Mouse (Mus musculus): ENCODE data around the gene Eef1akmt3.

DNA sequence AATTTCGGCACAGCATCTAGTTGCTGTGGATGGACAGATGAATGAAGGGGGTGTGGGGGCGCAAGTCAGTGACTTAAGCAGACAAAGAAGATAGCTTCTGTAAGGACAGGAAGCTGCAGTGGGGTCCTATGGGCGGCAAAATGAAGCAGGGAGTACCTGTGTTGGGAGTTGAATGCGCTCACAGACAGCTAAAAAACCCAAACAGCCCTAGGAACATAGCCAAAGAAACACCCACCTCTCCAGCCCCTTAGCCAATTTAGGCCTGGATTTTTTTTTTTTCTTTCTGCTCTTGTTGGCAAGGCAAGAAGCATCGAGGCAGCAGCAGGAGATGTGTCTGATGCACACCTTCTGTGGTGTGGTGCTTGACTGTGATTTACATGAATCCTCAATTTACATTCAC is 19.8 kb upstream of the Eef1akmt3 start:
- no peak for TF ChIP-seq CTCF (IDR thresholded peaks at IDR 0.05; ENCODE audit: low read depth)
- TF ChIP-seq EP300 (IDR thresholded peaks at IDR 0.05; ENCODE audit: low read depth): no peak

Measured in liver, embryonic 14.5 days (tissue).